Mouse (Mus musculus) testis, adult 2 months (tissue): ENCODE data around the gene Ndufa4l2.

Experiments used
- CTCF ChIP-seq: fragments of 200-500 bp; IDR thresholded peaks from 2 replicates; pipeline ENCODE4 v1.5.1; 2012; ENCODE audit warnings: low read depth, mild to moderate bottlenecking, inconsistent platforms, low read length, moderate library complexity; ENCODE audit not compliant: control insufficient read depth, insufficient read depth, insufficient replicate concordance
- POLR2A ChIP-seq: fragments of 200-500 bp; IDR thresholded peaks from 2 replicates; pipeline ENCODE4 v1.6.1; 2012; ENCODE audit warnings: low read depth, mild to moderate bottlenecking, inconsistent platforms, low read length, moderate library complexity; ENCODE audit not compliant: control insufficient read depth

GRCm38 (mm10) chr10:127475175-127475574, 39.6 kb upstream of the Ndufa4l2 start:
- no peak for TF ChIP-seq CTCF
- TF ChIP-seq POLR2A: no peak
